Mouse (Mus musculus) ovary, adult 10 weeks (tissue): ENCODE results near the gene Zfp64. TPM values are rescaled to one million over a fixed set of nuclear protein-coding genes. Genes with fewer than 3 reads are reported as not detected.

Source experiments
- polyA plus RNA-seq: library from polyadenylated mRNA; stranded (reverse); fragments of 350-450 nt; fragmentation: Illumina TruSeq; extraction: RNeasy Lipid Tissue Mini Kit (QIAGEN cat#74804); gene quantifications from one replicate; pipeline ENCODE4 v1.2.3, GENCODE M21; 2014

Gene Zfp64
- polyA plus RNA-seq, result 1.3 TPM

DNA sequence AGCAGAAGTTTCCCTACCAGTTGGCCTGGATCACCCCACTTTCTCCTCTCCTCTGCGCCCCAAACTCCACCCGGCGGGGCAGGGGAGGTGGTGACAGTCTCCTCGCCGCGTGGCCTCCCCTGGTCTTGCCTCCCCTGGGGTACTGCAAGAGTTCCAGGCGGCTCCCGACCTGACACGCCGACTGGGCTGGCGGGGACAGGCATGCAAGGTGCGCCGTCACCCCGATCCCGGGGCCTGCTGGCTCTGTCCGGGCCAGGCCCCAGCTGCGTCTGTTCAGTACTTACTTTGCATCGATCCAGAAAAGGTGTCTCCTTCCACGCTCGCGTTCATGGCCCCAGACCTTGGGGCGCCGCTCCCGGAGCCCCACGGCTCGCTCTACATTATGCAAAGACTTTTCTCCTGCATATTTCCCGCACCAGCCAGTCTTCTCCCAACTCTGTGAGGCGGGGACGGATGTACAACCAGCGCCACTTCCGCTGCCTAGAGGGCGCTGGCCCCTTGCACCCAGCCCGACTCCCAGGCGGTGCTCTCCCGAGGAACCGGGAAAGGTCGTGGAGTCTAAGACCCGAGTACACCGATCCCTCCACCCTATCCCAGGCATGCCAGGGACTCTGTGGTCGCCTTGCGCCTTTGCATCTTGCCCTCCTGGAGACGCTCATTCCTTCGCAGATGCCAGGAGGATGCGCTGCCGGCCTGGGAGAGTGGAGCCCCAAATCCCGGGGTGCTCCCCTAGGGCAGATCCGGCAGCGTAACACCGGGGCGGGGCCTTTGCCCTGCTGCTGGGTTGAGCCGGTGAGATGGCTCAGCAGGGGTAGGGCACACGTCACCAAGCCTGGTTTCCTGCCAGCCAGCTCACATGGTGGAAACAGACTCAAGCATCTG lies at the start of gene Zfp64:
Gene Zfp64, minus strand, starts transcription at position 753 of the 882 bp plus-strand sequence.

Other genes with a start within 250 kb of the Zfp64 start
- 7.1 TPM for gene Atp9a, start 213.2 kb downstream of the Zfp64 start, polyA plus RNA-seq
- 3.7 TPM for gene Sall4, start 187.6 kb downstream of the Zfp64 start, polyA plus RNA-seq